8 mouse cellular contexts compared by ENCODE assay signal in genomic region chr5:134175696-134176095, GRCm38 (mm10). TPM values are rescaled to one million over a fixed set of nuclear protein-coding genes. Genes with fewer than 3 reads are reported as not detected.
DNase-seq lines count a peak whose midpoint lies in the region; ATAC-seq lines count a peak whose summit lies in the region.

No protein-coding gene starts in this region.

- peak overlapping the region; percentile 83 for H3K9ac ChIP-seq in lung, embryonic 16.5 days (ENCODE audit: low read length)
- H3K9ac ChIP-seq in hindbrain, embryonic 14.5 days = peak overlapping the region; percentile 60
- peak overlapping the region; percentile 57; the same call in 1 of the 2 replicates for H3K9ac ChIP-seq in midbrain, embryonic 14.5 days (replicated peaks; ENCODE audit: low read length)

- no peak for ATAC-seq in lung, embryonic 16.5 days (ENCODE audit: low read depth)
- ATAC-seq in hindbrain, embryonic 14.5 days (ENCODE audit: low FRiP score) = 0 out of 2 replicates have a peak, but pooled peaks have one; percentile 32
- ATAC-seq in midbrain, embryonic 14.5 days (ENCODE audit: low FRiP score, low TSS enrichment) = no peak

- peak overlapping the region; percentile 74 for H3K4me2 ChIP-seq in lung, embryonic 16.5 days (ENCODE audit: low read depth, low read length)
- peak overlapping the region; percentile 79 for H3K4me2 ChIP-seq in hindbrain, embryonic 14.5 days (replicated peaks)
- peak overlapping the region; percentile 66 for H3K4me2 ChIP-seq in midbrain, embryonic 14.5 days (ENCODE audit: low read length)

- DNase-seq in adrenal gland, postnatal 14 days = peak; percentile 29
- DNase-seq in adrenal gland, postnatal 25 days = no peak
- no peak for DNase-seq in lung, postnatal 36 days
- DNase-seq in hindbrain, embryonic 14.5 days (ENCODE audit: low spot score) = no peak
- no peak for DNase-seq in midbrain, embryonic 14.5 days
- DNase-seq in urinary bladder, postnatal 4 days (ENCODE audit: low spot score in 2 of 2) = no peak
- no peak for DNase-seq in layer of hippocampus, adult 8-10 months (ENCODE audit: low spot score in 2 of 2)

- H3K4me3 ChIP-seq in lung, embryonic 16.5 days (ENCODE audit: low read length) = peak overlapping the region; percentile 94
- peak overlapping the region; percentile 81 for H3K4me3 ChIP-seq in hindbrain, embryonic 14.5 days (replicated peaks; ENCODE audit: low read length)
- peak overlapping the region; percentile 80 for H3K4me3 ChIP-seq in midbrain, embryonic 14.5 days (replicated peaks; ENCODE audit: low read depth, low read length)

- H3K36me3 ChIP-seq in lung, embryonic 16.5 days (ENCODE audit: control insufficient read depth, insufficient read depth, low read length) = no peaks in the 10 kb centered on the region; the same call in 1 of the 2 replicates
- peaks cover 3% of the 10 kb centered on the region for H3K36me3 ChIP-seq in hindbrain, embryonic 14.5 days (replicated peaks; ENCODE audit: control insufficient read depth, insufficient read depth)
- 0 out of 2 replicates have a peak, but pooled peaks cover 2% of the 10 kb centered on the region for H3K36me3 ChIP-seq in midbrain, embryonic 14.5 days (ENCODE audit: control insufficient read depth, insufficient read depth, low read length)

- 10% methylated on average over 10 of the region's 10 CpGs for WGBS in lung, embryonic 16.5 days
- 17% methylated on average over 10 of the region's 10 CpGs for WGBS in hindbrain, embryonic 14.5 days
- 11% methylated on average over 10 of the region's 10 CpGs for WGBS in midbrain, embryonic 14.5 days

- H3K4me1 ChIP-seq in lung, embryonic 16.5 days (replicated peaks; ENCODE audit: control insufficient read depth, insufficient read depth, low read length) = peaks cover 10% of the 10 kb centered on the region
- H3K4me1 ChIP-seq in hindbrain, embryonic 14.5 days (replicated peaks; ENCODE audit: control insufficient read depth, insufficient read depth, low read length) = peaks cover 7% of the 10 kb centered on the region
- peaks cover 8% of the 10 kb centered on the region; the same call in 1 of the 2 replicates for H3K4me1 ChIP-seq in midbrain, embryonic 14.5 days (ENCODE audit: control insufficient read depth, insufficient read depth, low read length)

- peak overlapping the region; percentile 80; the same call in 1 of the 2 replicates for H3K27ac ChIP-seq in lung, embryonic 16.5 days (ENCODE audit: low read length)
- peak overlapping the region; percentile 53; the same call in 1 of the 2 replicates for H3K27ac ChIP-seq in hindbrain, embryonic 14.5 days
- H3K27ac ChIP-seq in midbrain, embryonic 14.5 days (replicated peaks; ENCODE audit: low read depth, low read length) = peak overlapping the region; percentile 71; the same call in 1 of the 2 replicates

- no peaks in the 10 kb centered on the region for H3K27me3 ChIP-seq in lung, embryonic 16.5 days (ENCODE audit: control insufficient read depth, insufficient read depth, low read depth, low read length)
- H3K27me3 ChIP-seq in hindbrain, embryonic 14.5 days (ENCODE audit: control insufficient read depth, insufficient read depth, low read length) = no peaks in the 10 kb centered on the region
- no peaks in the 10 kb centered on the region for H3K27me3 ChIP-seq in midbrain, embryonic 14.5 days (ENCODE audit: control insufficient read depth, insufficient read depth, low read length)

- no peaks in the 10 kb centered on the region for H3K9me3 ChIP-seq in lung, embryonic 16.5 days (ENCODE audit: control insufficient read depth, low read length)
- no peaks in the 10 kb centered on the region for H3K9me3 ChIP-seq in hindbrain, embryonic 14.5 days (ENCODE audit: control insufficient read depth, low read length)
- no peaks in the 10 kb centered on the region for H3K9me3 ChIP-seq in midbrain, embryonic 14.5 days (ENCODE audit: control insufficient read depth, low read length)

RNA-seq across cellular contexts. Expression of gene Rcc1l, which starts 0.9 kb away (rescaled TPM):
- total RNA-seq in adrenal gland, postnatal 14 days (2021) = 27.6 and 27.7 TPM in 2 replicates
- total RNA-seq in adrenal gland, postnatal 25 days (2021) = 25.4 and 29.6 TPM in 2 replicates
- 22.5 and 22.8 TPM in 2 replicates for polyA plus RNA-seq in lung, embryonic 16.5 days (2015; fragmentation: Nextera tagmentation; extraction: Ambion mirVana)
- 16.6 and 17.5 TPM in 2 replicates for polyA plus RNA-seq in hindbrain, embryonic 14.5 days (2014; fragmentation: Nextera tagmentation; extraction: Ambion mirVana)
- polyA plus RNA-seq in midbrain, embryonic 14.5 days (2014; fragmentation: Nextera tagmentation; extraction: Ambion mirVana) = 16.2 and 22.8 TPM in 2 replicates
- total RNA-seq in layer of hippocampus, adult 8-10 months (2022) = 10 to 100 TPM; 15.6 to 18.8 (median 16.9) TPM

RNA-seq across cellular contexts. Expression of gene Gtf2ird2, which starts 8.1 kb away (rescaled TPM):
- 8.8 and 10.2 TPM in 2 replicates for total RNA-seq in adrenal gland, postnatal 14 days (2021)
- total RNA-seq in adrenal gland, postnatal 25 days (2021) = 10.4 and 13.7 TPM in 2 replicates
- polyA plus RNA-seq in lung, embryonic 16.5 days (2015; fragmentation: Nextera tagmentation; extraction: Ambion mirVana) = 8.6 and 9.1 TPM in 2 replicates
- 11.6 and 13.5 TPM in 2 replicates for polyA plus RNA-seq in hindbrain, embryonic 14.5 days (2014; fragmentation: Nextera tagmentation; extraction: Ambion mirVana)
- 12.9 and 13.4 TPM in 2 replicates for polyA plus RNA-seq in midbrain, embryonic 14.5 days (2014; fragmentation: Nextera tagmentation; extraction: Ambion mirVana)
- 10 to 100 TPM; 16.1 to 19.6 (median 16.4) TPM for total RNA-seq in layer of hippocampus, adult 8-10 months (2022)

RNA-seq across cellular contexts. Expression of gene Ncf1, which starts 53.7 kb away (rescaled TPM):
- 8.1 and 12.4 TPM in 2 replicates for total RNA-seq in adrenal gland, postnatal 14 days (2021)
- total RNA-seq in adrenal gland, postnatal 25 days (2021) = 3.9 TPM in 2 replicates
- polyA plus RNA-seq in lung, embryonic 16.5 days (2015; fragmentation: Nextera tagmentation; extraction: Ambion mirVana) = 9.0 and 10.4 TPM in 2 replicates
- 2.3 and 2.6 TPM in 2 replicates for polyA plus RNA-seq in hindbrain, embryonic 14.5 days (2014; fragmentation: Nextera tagmentation; extraction: Ambion mirVana)
- 0.69 and 2.8 TPM in 2 replicates for polyA plus RNA-seq in midbrain, embryonic 14.5 days (2014; fragmentation: Nextera tagmentation; extraction: Ambion mirVana)
- total RNA-seq in layer of hippocampus, adult 8-10 months (2022) = 10 to 100 TPM in 2 of 4 experiments, 1 to 10 TPM in 2; 6.3 to 25.6 (median 14.7) TPM
